Mouse (Mus musculus) bone marrow, adult 2 months (tissue): ENCODE results near the gene Fbxl21.

Source experiments
- CTCF ChIP-seq: fragments of 200-500 bp; IDR thresholded peaks from 2 replicates; pipeline ENCODE4 v1.5.1; 2011; ENCODE audit warnings: low read length, control low read depth; ENCODE audit not compliant: control insufficient read depth, insufficient read depth
- POLR2A ChIP-seq: fragments of 200-500 bp; IDR thresholded peaks from 2 replicates; pipeline ENCODE4 v1.6.1; 2011; ENCODE audit warnings: low read depth, mild to moderate bottlenecking, control low read depth, low read length, borderline replicate concordance; ENCODE audit not compliant: control insufficient read depth

DNA sequence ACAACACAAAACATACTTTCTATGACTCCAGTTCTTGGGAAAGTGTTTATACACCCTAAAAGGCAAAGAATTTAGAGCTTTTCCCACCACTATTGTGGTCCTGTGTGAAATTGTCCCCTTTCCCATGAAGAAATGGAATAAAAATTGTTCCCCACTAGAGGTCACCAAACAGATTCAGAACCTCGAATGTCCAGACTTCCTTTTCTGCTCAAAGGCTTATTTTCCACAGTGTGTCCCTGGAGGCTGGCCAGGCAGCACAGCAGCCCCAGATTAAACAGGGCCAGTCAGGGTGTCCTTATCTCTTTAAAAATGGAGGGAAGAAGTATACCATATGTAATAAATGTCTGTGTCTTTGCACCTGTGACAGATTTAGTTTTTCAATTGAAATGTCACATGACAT, 33.7 kb downstream of the Fbxl21 start:
- TF ChIP-seq CTCF (no peak), POLR2A (no peak)
